Mouse (Mus musculus): ENCODE measurements around the gene Frmd4a.

The Frmd4a gene

DNA sequence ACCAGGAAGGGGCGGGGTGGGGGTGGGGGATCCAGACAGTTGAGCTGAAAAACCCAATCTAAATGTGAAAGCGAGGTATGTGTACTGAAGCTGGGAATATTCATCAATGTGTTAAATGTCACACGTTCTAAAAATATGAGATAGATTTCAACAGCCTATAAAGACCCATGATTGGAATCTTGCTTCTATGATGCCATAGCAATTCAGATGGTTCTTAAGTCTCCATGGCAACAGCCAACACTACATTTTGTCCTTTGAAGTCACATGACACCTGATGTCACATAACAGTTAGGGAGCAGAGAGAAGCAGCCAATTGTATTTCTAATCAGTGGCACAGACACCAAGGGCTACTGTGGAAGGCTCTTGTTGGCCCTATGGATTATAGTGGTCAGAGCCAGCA, 120.0 kb downstream of the Frmd4a start:
- peak; percentile 53 for DNase-seq (ENCODE audit: low read depth, low spot score)

DNA sequence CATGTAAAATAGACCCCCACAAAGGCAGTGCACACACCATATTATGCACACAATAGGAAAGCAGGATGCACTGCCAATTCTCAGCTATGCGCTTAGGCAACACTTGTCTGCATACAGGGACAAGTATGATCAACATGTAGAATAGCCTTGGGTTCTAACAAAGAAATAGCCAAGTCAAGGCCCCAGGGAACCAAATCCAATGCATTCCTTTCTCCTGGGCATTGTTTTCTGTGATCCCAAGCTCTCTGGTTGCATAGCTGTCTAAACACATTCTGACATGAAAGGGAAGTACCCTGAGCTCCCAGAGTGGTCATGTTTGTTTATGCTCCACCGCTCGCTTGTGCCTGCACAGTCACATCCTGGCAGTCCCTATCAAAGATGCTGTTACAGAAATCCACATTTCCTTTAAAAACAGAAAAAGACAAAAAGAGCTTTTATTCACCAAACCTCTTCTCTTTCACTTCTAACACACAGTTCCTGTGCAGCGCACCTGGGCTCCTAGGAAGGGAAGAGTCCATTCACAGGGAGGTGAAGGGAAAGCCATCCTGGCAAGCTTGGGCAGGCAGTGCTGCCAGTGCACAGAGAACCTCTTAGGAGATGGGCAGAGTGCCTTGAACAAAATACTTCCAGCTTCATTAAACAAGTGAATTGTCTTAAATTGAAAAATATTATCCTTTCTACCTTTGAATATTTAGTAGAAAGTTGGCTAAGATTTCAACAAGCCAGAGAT, 124.9 kb downstream of the Frmd4a start:
- no peak for DNase-seq (ENCODE audit: low read depth, low spot score)

DNA sequence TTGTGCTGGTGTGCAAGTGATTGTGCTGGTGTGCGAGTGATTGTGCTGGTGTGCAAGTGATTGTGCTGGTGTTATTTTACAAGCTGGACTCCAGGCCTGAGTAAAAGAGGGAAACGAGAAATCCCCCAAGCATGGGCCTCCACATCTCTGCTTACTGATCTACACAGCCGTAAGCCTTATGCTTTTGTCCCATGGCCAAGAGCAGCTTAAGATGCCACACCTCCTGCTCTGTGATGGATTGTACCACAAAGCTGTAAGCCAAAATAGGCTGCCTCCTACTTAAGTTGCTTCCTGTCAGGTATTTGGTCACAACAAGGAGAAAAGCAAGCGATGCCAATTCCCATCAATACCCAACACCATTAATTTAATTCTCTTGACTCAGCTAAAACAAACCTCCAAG, 126.9 kb downstream of the Frmd4a start:
- no peak for DNase-seq (ENCODE audit: low read depth, low spot score)

DNA sequence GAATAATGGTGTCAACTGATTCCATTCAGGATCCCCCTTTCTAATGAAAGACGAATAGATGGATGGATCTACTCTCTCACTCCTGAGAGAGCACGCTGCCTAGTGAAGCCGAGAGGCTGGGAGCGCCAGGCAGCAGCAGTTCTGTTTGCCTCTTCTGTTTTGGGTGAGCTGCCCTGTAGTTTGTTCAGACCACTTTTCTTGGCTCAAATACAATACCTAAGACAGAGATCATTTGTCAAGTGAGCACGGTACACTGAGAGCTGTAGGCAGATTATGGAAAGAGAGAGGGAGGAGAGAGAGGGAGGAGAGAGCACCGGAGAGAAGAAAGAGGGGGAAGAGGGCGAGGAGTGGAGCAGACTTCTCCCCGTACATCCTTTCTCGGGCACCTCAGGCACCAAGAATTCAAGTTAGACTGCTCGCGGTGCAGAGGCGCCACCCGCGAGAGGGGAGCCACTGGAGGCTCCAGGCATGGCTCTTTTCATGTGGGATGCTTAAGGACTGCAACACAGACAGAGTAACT, 135.1 kb downstream of the Frmd4a start:
- DNase-seq (ENCODE audit: low read depth, low spot score): peak; percentile 33

DNA sequence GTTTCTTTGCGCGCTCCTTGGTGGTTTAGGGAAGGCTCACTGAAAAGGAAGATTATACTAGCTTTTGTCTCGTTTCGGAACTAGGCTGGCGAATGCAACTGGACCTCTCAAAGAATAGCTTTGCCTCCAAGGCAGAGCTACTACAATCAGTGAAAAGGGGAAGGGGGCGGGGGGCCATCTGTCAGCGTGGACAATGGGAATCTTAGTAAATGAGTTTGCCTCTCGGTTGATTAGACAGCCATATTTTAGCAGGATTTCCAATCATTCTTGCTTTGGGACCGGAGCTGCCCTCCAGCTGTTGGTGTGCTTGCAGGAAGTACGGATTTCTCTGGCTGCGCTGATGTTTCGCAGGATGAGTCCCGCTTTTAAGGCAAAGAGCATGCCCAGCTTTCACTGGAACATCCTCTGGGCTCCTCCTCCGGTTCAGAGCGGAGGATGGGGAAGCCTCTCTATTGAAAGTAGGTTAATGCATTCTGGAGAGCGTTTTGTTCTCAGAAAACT, 135.7 kb downstream of the Frmd4a start:
- DNase-seq (ENCODE audit: low read depth, low spot score): peak; percentile 81

DNA sequence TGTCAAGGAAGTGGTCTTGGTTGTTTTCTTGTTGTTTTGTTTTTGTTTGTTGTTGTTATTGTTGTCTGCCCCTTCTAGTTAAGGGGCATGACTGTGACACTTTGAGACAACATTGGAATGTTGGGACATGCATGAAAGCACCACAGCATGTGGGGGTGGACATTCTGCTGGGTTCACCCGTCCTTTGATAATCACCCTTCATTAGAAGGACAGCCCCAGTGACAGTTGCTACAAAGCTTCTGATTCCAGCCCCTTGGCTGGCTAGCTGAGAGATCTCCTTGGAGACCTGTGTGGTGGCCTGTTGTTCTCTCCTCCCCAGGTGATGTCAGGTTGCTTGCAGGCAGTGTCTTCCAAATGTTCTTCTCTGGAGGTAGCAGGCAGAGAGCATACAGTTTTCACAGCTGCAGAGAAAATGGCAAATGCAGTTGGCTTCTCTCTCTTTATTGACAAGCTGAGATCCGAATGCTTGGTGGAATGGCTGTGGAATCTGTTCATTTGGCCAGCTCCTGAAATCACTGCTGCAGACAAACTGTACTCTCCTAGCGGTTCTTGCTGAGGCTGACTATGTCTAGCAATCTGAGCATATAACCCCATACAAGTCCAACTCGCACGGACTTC, 136.6 kb downstream of the Frmd4a start:
- DNase-seq (ENCODE audit: low read depth, low spot score): no peak

DNA sequence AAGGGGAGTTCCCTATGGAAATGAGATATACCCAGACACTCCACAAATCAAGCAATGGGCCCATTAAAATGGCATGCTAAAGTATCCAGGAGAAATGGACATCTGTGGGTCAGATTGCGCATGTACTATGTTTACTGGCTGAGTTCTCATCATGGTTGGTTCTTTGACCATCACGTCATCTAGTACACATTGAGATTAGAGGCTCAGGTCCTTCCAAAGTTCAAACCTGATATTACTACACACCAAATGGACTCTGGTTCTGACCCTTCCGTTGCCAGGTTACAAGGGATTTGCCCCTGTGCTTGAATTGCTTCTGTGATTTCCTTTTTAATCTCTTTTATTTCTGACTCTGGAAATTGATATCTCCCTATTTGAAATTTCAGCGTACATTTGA, 137.1 kb downstream of the Frmd4a start:
- DNase-seq (ENCODE audit: low read depth, low spot score): no peak

DNA sequence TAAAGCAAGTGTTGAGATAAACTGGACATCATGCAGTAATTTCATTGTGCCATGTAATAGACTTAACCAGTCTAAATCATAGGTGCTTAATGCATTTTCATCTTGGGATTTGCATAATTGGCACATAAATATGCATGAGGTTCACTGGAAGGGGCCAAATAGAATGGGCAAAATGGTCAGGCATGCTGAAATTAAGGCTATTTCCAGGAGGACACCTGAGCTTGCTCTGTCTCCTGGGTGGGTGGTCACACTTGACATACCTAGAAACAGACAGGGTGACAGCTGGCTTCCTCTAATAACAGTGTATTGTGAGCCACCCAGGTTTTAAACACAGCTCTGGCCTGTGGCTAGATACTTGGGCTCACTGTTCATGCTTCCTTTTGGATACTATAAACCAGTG, 137.9 kb downstream of the Frmd4a start:
- no peak for DNase-seq (ENCODE audit: low read depth, low spot score)

DNA sequence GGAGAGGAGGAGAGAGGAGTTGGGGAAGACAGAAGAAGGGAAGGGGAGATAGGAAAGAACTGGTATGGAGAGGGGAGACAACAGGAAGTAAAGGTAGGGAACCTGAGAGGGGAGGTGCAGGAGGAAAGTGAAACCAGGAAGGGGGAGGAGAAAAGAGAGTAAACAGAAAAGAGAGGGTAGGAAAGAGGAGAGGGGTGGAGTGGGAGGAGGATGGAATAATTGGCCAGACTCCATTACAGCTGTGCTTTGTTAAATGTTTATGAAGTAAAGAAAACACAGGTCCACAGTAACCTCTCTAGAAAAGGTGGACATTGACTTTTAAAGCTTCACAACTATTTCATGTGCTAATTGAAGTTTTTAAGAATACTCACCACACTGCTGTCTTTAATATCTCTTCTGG, 139.0 kb downstream of the Frmd4a start:
- no peak for DNase-seq (ENCODE audit: low read depth, low spot score)

DNA sequence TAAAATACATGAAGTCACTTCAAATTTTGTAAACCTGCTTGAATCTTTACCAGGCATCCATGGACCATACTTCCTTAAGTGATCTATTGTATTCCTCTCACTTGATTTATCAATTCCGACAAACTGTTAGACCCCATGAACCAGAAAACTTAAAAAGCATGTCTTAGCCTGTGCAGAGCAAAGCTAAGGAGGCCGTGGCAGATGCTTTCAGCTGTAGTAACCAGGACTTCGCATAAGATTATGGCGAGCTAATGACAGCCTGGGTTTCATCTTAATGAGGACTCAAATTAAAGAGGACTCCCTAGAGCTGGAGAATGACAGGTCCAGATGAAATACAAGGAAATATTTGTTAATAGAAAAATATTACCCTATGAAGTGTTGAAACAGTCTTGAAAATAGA, 139.9 kb downstream of the Frmd4a start:
- no peak for DNase-seq (ENCODE audit: low read depth, low spot score)

DNA sequence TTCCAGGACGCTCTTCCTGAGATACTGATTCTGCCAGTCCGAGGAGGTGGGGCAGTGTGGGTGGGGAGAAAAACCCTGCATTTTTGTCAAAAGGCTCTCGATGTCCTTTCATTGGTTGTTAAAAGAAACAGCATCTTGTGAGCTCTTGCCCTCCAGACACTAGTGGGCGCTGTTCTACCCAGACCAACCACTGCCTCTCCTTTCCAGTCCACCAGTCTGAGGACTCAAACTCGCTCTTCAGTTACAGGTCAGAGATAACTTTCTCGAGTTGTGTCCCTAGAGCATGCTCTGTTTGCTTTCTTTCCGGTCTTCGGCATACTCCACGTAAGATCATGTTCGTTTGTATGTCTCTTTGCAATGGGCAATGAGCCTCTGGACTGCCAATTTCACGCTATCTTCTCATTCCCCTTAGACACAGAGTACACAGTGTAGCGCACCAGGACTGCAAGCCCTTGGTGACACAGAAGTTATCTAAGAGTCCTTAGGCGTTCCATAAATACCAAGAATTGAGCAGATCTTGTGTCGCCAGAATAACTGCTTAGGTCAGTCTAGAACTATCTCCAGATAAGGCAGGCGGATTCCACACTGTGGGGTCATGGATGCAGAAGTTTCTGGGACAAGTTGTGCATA, 142.2 kb downstream of the Frmd4a start:
- DNase-seq (ENCODE audit: low read depth, low spot score): no peak

DNA sequence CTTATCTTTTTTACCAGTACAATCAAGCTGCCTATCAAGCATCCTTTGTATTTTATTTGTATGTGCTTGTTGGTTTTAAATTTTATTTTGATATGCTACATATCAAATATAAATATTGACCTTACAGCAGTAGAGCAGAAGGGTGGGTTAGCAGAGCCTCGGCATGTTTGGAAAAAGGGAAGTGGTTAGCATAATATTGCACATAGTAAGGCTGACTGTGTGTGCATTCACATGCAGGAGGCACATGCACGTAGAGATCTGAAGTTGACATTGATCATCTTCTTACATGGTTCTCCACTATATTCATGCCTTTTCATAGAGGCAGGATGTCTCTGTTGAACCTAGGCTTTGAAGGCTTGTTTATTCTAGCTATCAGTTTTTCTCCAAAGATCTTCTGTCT, 148.7 kb downstream of the Frmd4a start:
- DNase-seq (ENCODE audit: low read depth, low spot score): no peak

DNA sequence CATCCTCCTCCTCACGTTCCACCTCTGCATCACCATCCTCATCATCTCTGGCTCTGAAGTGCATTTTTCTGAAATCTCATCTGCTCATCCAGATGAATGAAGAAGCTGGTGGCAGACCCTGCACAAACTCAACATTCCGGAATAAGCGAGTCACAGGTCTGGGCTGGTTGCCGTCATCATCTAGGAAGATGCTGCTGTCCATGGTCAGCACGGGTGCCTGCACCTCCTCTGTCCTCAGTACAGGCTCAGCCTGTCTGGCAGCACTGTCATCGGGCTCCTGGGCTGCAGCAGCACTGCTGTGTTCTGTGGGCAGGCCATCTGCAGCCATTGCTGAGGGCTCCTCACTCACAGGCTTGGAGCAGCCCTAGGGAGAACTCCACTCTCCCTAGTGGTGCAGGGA, 149.6 kb downstream of the Frmd4a start:
- no peak for DNase-seq (ENCODE audit: low read depth, low spot score)

DNA sequence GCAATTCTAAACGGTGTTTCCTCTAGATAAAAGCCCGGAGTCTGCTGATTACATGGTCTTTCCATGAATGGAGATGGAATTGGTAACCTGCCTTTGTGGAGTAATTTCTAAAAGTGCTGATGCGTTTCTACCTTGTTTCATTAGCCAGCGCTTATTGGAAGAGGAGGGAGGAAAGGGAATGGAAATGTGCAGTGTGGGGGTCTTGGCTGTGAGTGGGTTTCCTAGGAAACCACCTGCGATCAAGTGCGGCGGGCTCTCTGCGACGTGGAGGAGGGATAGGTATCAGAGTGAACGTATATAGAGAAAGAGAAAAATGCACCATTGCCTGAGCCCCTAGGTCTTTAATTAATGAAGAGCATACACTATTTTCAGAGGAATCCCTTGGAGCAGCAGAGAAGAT, 152.2 kb downstream of the Frmd4a start:
- no peak for DNase-seq (ENCODE audit: low read depth, low spot score)

DNA sequence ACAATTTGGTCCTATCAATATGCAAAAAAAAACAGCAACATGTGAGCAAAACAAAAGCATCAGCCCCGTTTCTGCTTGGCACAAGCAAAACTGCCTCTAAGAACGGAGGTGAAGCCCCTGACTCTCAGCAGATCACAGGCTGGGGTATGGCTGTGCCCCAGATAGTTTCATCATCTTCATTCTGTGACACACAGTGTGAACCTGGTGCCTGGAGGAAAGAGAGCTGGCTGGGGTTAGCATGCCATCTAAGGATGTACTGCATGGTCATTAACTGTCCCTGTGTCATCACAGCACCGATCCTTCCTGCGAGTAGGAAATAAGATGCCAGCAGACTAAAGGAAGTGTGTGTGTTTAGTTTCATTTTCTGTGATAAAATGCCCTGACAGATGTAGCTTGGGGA, 152.7 kb downstream of the Frmd4a start:
- DNase-seq (ENCODE audit: low read depth, low spot score): no peak

DNA sequence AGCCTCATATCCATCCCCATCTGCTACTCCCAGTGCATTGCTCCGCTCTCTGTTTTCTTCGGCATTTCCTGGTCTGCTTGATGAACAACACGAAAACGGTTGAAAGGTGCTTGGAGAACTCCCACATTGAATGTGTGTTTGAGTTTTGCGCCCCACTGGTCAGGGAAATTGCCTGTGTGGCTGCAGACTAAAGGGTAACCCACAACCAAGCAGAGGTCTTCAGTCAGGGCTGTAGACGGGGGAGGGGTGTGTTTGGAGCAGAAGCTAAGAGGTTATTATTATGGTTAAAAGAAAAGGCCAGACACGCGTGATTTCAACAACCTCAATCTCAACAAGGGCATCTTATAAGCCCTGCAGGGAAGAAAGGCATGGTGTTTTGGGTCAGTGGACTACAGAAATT, 167.5 kb downstream of the Frmd4a start:
- no peak for DNase-seq (ENCODE audit: low read depth, low spot score)

DNA sequence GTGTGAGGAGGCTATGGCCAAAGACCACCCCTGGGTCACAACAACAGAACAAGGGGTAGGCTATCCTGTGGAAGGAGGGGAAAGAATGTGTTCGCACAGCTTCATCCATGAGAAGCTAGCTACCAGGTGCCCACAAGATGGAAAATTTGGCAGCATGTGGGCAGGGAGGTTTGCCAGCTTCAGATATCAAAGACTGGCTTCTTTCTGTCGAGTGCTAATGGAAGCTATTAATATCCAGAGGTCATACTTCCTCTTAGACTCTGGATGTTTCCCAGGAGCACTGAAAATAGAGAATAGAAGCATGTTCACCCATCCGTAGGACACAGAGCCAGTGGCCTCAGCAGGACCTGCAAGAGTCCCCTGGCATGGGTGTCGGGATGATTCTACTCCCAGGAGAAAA, 170.0 kb downstream of the Frmd4a start:
- DNase-seq (ENCODE audit: low read depth, low spot score): peak; percentile 65

DNA sequence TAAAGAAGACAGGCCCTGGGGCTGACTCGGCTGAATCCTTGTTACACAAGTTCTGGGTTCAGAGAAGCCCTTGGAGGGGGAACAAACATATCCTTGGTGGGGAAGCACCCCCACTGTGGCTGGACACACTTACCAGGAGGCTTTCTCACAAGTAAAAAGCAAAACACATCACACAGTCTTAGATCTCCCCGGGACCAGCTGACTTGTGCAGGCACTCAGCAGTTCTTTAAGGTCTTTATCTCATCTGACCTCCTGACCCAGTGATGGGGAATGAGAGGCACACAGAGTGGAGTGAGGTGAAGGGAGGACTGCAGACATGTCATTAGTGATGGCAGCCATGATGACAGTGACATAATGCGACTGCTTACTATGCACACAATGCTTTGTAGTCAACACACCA, 170.8 kb downstream of the Frmd4a start:
- DNase-seq (ENCODE audit: low read depth, low spot score): no peak

DNA sequence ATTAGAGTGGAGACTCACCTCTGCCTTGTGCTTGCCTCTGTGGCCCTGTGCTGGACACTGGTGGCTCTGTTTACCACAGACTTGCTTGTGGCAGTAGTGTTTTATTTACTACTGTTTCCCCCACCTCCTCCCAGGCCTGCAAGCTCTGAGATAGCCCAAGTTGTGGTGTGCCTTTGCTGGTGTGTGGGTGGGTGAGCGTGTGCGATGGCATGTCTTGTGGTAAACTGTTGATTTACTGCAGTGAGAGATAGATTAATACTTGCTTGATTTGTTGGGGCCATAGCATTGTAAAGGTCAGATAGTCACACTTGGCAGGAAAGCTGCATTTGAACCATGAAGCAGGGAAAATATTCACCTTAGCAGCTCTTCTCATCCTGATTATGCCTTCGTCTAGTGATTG, 172.8 kb downstream of the Frmd4a start:
- DNase-seq (ENCODE audit: low read depth, low spot score): no peak

DNA sequence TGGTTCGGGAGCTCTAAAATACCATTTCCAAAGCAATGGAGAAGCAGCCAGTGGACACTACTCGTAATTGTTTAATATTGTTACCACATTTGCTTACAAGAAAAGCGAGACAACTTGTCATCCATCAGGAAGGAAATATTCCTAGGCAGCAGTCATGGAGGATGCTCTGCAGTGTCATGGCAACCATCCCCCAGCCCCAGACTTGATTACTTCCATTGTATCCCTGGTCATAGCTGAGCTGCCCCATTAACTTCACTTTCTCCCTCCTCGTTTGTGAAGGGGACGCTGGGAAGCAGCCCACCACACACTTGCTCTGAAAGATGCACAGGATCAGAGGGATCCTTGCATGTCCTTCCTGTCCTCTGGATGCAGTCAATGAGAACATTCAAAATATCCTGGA, 173.5 kb downstream of the Frmd4a start:
- no peak for DNase-seq (ENCODE audit: low read depth, low spot score)

DNA sequence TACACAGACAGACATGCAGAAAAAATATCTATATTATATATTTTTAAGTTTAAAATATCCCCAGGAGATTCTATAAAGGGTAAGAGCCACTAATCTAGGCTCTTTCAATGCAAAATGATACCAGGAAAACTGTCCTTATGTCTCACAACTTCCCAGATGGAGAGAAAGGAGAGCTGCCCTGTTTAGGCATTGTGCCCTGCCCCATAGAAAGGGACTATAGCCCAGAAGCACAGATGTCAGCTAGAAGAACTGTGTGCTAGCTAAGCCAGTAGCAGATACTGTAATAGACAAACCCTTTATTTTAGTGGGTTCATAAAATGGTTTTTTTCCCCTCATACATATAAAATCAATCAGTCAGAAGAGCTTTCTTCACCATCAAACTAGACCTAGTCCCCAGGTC, 175.7 kb downstream of the Frmd4a start:
- DNase-seq (ENCODE audit: low read depth, low spot score): no peak

DNA sequence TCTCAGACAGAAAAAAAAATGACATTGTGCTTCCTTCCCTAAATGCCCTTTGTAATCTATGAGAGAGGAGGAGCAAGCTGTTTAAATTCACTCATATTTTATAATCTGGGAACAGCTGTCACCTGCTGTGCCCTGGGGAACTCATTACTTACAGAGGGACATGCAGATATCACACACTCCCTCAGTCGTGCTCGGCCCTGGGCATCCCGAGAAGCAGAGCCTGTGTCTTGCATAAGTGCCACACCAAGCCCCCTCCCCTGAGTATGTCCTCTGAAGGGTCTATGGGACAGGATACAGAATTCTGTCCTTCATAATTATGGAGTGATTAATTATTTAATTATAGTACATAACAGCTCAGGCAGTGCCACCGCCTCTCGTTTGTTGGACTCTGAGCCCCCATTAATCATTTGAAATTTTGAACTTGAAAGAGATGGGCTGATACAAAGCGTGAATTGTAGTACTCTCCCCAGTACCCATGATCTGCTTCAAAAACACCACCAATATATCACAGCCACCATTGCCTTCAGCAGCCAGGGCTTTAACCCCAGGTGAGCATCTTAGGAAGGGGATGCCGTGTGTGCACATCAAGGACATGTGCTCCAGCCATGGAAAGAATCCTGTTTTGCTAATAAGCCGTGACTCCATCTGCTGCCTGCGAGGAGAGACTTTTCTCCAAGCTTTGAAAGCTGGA, 177.0 kb downstream of the Frmd4a start:
- peak; percentile 34 for DNase-seq (ENCODE audit: low read depth, low spot score)
